Mouse (Mus musculus) c-Kit-positive CD71-negative TER-119-negative erythroid progenitor cells, embryonic 14.5 days (primary cell): ENCODE measurements around the gene Abcg8.

Experiments used
- DNase-seq: peaks from one replicate; pipeline ENCODE4 v3.0.0-alpha.2; 2013; ENCODE audit warnings: low read depth

Abcg8 gene

GRCm38 (mm10) chr17:84713563-84714164 lies 37.6 kb downstream of the Abcg8 start:
- DNase-seq: no peak

DNA sequence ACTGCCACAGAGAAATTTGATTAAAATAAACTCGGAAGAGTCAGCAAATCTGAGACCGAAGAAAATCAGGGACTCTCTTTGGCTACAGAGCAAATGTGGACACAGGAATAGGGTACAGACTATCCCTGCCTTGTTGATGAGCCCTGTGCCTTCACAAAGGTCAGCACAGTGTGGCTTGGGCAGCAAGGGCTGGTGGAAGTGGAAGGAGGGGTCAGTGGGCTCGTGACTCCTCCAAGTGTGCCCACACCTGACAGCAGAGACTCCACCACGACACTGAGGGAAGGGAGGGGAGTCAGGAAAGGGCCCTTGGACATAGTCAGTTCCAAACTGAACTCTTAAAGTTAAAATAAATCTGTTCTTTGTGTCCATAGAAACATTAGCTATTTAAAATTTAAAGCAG lies 38.8 kb downstream of the Abcg8 start:
- DNase-seq: no peak

DNA sequence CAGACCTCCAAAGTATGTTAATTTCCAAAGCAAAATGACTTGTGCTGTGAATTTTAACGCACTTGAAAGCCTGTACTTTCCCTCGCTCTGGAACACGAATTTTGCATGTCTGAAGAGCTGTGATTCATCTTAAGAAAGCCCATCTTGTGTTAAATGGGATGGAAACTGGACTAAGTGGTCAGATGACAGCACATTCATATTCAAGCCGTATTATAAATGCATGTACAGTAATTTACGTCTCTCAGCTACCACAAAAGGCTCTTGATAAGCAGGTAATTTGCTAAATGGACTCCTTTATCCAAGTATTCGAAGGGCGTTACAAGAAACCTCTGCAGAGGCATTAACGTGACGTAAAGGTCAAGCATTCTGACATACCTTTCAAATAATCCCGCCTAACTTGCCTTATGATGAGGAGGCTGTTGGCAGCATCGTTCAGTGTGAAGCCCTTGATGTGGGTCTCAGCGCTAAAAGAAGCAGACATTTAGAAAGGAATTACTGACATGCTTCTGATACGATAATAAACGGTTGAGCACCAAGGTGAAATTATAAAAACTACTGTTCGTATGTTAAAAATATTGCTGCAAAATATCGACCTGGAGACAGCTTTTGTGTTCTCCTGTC lies 40.3 kb downstream of the Abcg8 start:
- no peak for DNase-seq

- no peak for DNase-seq
Observed at GRCm38 (mm10) chr17:84717416-84717815, 41.3 kb downstream of the Abcg8 start.

GRCm38 (mm10) chr17:84719105-84719504 lies 43.0 kb downstream of the Abcg8 start:
- no peak for DNase-seq

GRCm38 (mm10) chr17:84724028-84724427 lies 47.9 kb downstream of the Abcg8 start:
- DNase-seq: no peak

- DNase-seq: no peak
Observed at GRCm38 (mm10) chr17:84725163-84725562, 49.1 kb downstream of the Abcg8 start.

DNA sequence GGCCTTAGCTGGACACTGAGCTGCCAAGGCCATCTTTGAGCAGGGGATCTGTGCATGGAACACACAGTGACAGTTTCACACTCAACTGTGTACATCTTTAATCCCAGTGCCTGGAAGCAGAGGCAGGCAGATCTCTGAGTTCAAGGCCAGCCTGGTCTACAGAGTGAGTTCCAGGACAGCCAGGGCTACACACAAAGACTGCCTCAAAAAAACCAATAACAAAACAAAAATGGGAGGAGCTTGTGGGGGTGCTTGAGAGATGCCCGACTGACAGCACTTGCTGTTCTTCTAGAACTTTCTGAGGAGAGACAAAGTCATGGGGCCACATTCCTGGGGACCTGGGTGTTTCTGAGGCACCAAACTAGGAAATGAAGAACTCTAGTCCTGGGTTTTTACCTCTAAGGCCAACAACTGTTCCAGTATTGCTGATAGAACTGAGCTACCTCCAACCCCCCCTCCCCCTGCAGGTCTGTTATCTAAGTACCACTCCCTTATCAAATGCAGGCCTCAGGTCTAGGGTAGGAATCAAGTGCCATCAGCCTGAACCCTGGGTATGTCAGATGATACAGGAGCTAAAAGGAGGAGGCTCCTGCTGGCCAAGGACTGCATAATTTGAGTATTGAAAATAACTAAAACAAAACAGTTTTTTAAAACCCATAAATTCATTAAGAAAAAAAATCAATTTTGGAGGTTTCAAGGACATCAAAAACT lies 52.3 kb downstream of the Abcg8 start:
- no peak for DNase-seq

GRCm38 (mm10) chr17:84729140-84729539 lies 53.0 kb downstream of the Abcg8 start:
- no peak for DNase-seq

- DNase-seq: no peak
Observed at GRCm38 (mm10) chr17:84731361-84731760, 55.3 kb downstream of the Abcg8 start.

DNA sequence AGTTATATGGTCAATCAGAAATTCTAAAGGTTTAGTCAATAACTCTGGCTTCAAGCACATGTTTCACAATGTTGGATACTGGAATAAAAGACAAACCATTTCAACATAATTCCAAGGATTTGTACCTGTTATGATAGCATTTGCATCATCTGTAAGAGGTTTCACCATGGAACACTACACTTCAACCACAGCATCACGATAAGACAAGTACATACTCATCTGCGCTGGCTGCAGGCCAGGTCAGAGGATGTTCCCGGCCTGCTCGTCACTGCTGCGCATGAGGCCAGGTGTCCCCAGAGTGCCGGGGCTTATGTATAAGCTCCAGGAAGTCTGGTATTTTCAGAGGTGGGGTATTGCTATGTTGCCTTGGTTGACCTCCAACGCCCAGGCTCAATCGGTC lies 56.5 kb downstream of the Abcg8 start:
- DNase-seq: no peak

DNA sequence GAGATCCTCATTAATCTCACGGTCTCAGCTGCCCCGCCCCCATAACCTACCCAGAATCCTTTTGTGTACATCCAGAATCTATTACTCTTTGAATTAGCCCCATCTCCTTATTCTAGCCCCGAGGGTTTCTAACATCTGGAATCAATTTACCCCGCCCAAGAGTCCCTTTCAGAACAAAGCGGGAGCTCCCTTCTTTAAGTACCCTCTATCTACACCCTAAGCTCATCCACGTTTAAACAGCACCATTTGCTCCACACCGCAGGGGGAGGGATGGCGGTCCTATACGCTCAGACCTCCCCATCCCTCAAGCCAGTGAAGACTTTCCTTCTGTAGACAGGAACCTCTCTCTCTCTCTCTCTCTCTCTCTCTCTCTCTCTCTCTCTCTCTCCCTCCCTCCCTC lies 60.6 kb downstream of the Abcg8 start:
- no peak for DNase-seq

DNA sequence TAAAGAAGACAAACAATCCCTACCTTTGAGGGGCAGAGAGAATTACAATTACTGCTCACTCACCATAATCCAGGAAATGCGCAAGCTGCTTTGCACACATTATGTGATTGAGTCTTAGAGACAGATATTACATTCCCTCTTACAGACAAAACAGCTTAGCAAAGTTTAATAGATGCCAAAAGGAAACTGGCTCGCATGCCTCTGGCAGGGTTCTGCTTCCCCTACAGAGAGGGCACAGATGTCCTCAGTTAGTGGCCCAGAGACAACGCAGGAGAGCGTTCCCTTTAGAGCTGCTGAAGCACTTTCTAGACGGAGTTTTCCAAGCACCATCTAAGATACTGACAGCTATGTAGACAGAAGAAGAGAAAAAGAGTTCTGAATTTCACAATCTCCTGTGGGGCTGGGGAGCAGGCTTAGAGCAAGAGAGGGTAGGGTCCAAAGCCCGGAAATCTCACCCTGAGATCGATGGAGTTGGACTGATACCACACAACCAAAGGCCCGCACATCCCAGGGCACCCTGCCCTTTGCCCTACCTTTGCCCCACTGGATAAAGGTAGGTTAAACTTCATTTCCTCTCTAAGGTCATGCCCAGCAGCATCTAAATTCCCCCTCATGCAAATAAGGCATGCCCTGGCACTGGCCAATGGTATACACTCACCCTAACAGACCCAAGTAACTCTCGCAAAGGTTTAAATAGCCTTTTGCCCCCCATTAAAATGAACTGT lies 62.1 kb downstream of the Abcg8 start:
- DNase-seq: no peak

GRCm38 (mm10) chr17:84744256-84744655 lies 68.2 kb downstream of the Abcg8 start:
- no peak for DNase-seq

GRCm38 (mm10) chr17:84745001-84745400 lies 68.9 kb downstream of the Abcg8 start:
- DNase-seq: no peak

DNA sequence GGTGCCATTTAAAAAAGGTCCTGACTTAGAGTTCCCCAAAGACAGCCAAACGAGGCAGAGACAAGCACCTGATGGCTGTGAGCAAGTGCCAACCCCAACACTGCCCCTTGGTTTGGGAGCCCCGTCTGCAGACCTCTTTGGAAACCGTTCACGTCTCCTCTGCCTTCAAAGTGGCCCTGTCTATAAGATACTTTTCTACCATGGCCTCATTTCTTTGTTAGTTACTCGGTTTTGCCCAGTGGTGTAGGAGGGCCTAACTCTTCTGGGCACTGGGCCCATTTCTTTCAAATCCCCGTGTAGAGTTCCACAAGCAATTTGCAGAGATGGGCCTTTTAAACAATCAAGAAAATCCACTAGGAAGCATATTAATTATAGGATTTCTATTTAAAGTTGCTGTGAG lies 71.1 kb downstream of the Abcg8 start:
- DNase-seq: no peak

DNA sequence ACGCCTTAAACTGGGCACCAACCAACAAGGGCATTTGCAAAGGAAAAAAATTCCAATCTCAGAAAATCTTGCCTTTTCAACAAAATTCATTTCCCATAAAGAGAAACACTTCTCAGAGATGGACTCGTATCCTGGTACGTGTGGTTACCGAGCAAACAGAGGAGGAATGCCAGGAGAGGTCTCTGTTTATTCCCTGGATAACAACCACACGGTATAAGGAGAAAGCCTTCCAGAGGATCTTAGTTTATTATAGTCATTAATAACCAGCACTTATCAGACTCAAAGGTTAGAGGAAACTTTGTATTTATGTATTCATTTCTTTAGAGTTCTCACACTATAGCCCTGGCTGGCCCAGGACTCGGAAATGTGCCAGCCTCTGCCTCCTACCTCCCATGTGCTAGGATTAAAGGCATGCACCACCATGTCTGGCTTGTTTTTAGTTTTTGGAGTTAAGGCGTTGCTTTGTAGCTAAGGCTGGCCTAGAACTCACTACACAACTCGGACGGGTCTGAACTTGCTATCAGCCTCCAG lies 72.1 kb downstream of the Abcg8 start:
- no peak for DNase-seq

DNA sequence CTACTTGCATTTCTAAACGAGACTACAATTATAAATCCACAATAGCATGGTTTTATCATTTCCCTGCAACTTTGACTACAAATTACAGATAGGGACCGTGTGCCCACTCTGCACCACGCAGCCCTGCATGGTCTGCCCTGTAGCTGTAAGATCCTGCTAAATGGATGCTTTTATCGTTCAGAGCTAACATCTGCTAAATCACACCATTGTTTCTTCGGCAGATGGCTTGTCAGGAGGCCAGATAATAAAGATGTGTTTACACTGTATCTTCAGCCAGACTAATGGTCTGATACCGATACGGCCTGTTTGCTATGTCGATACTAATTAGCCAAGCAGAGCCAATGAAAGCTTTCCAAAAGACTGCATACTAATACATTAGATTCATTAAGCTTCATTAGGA lies 73.2 kb downstream of the Abcg8 start:
- DNase-seq: no peak
